Mouse (Mus musculus) left cerebral cortex, postnatal 10 days (tissue): ENCODE measurements at regions not wholly inside any gene's neighbourhood (a gene's known extent, or its start where the extent isn't known, plus 50 kb on each side); places are given as distances from the start of the nearest gene placed in this dataset.

Source experiments
- DNase-seq, 2 experiments: peaks; one replicate each; pipeline ENCODE4 v3.0.0; 2021 to 2022; ENCODE audit warnings: low spot score in 2 of 2, mixed read lengths in 1 of 2; ENCODE audit errors: extremely low spot score in 1 of 2
- intact Hi-C: fragments of 180-260 bp; cut with DNase I; formaldehyde crosslinking; loops from one replicate; pipeline ENCODE4 v1.15.1; 2025

GRCm38 (mm10) chr10:92044783-92045182 is 677.4 kb downstream of the Nedd1 start:
- intact Hi-C loops = no loop called here
- DNase-seq = no peak

- intact Hi-C loops = no loop called here
- peak; percentile 27 to 61 for DNase-seq
Measured at GRCm38 (mm10) chr10:92036176-92036575, 686.0 kb downstream of the Nedd1 start.

- no peak for DNase-seq
- intact Hi-C loops = no loop called here
Measured at GRCm38 (mm10) chr10:92030221-92030620, 692.0 kb downstream of the Nedd1 start.

GRCm38 (mm10) chr10:92024203-92024602 is 698.0 kb downstream of the Nedd1 start:
- DNase-seq = no peak
- intact Hi-C loops = no loop called here

GRCm38 (mm10) chr10:92021036-92021435 is 701.2 kb downstream of the Nedd1 start:
- intact Hi-C loops = no loop called here

GRCm38 (mm10) chr10:92009551-92009950 is 712.7 kb downstream of the Nedd1 start:
- intact Hi-C loops = no loop called here
- DNase-seq = no peak

More at GRCm38 (mm10) chr10:92021036-92021435, 701.2 kb downstream of the Nedd1 start:
- no peak for DNase-seq

GRCm38 (mm10) chr10:92007891-92008290 is 714.3 kb downstream of the Nedd1 start:
- intact Hi-C loops = no loop called here
- DNase-seq = peak in 1 of 2 experiments; percentile 22

- DNase-seq = no peak
- intact Hi-C loops = no loop called here
Measured at GRCm38 (mm10) chr10:92006467-92006866, 715.8 kb downstream of the Nedd1 start.

- intact Hi-C loops = no loop called here
- DNase-seq = peak in 1 of 2 experiments; percentile 19
Measured at GRCm38 (mm10) chr10:91991040-91991439, 731.2 kb downstream of the Nedd1 start.

GRCm38 (mm10) chr10:91988364-91988763 is 733.9 kb downstream of the Nedd1 start:
- intact Hi-C loops = no loop called here
- DNase-seq = peak in 1 of 2 experiments; percentile 42

- intact Hi-C loops = no loop called here
Measured at GRCm38 (mm10) chr10:91979841-91980240, 742.4 kb downstream of the Nedd1 start.

GRCm38 (mm10) chr10:91971951-91972350 is 750.3 kb downstream of the Nedd1 start:
- intact Hi-C loops = no loop called here
- no peak for DNase-seq

More at GRCm38 (mm10) chr10:91979841-91980240, 742.4 kb downstream of the Nedd1 start:
- no peak for DNase-seq

- no peak for DNase-seq
- intact Hi-C loops = no loop called here
Measured at GRCm38 (mm10) chr10:91967570-91968310, 754.5 kb downstream of the Nedd1 start.

- intact Hi-C loops = no loop called here
- DNase-seq = no peak
Measured at GRCm38 (mm10) chr10:91959734-91960492, 762.3 kb downstream of the Nedd1 start.

- intact Hi-C loops = no loop called here
- no peak for DNase-seq
Measured at GRCm38 (mm10) chr10:91953078-91953477, 769.1 kb downstream of the Nedd1 start.

- intact Hi-C loops = no loop called here
- DNase-seq = no peak
Measured at GRCm38 (mm10) chr10:91923626-91924025, 742.5 kb upstream of the Tmpo start.

GRCm38 (mm10) chr10:91889864-91890263 is 708.7 kb upstream of the Tmpo start:
- DNase-seq = no peak
- intact Hi-C loops = no loop called here

- intact Hi-C loops = no loop called here
- DNase-seq = peak; percentile 30 to 60
Measured at GRCm38 (mm10) chr10:91888537-91888936, 707.4 kb upstream of the Tmpo start.

- intact Hi-C loops = no loop called here
- peak in 1 of 2 experiments; percentile 28 for DNase-seq
Measured at GRCm38 (mm10) chr10:91883155-91883554, 702.0 kb upstream of the Tmpo start.

- intact Hi-C loops = no loop called here
- DNase-seq = no peak
Measured at GRCm38 (mm10) chr10:91882481-91882880, 701.4 kb upstream of the Tmpo start.
